Mouse (Mus musculus): ENCODE data around the gene Ntm. TPM values are rescaled to one million over a fixed set of nuclear protein-coding genes. Genes with fewer than 3 reads are reported as not detected.

The Ntm gene
- total and polyA plus RNA-seq, 3 experiments = not detected

DNA sequence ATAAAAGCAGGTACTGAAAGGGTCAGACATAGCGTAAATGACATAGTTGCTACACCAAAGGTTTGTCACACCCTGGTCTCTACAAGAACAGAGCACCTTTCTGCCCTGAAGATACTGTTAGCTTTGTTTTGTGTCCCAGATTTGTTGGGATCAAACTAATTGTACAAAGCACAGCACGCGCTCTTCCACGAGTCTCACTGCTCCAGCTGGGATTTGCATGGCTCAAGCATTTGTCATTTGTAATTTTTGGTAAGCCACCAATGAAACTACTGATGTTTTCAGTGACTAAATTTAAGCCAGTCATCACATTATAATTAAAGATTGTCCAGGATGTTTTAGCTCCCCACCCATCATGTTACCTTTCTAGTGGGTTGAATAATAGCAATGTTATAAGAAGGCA, 735.2 kb downstream of the Ntm start:
- TF ChIP-seq JUND (IDR thresholded peaks at IDR 0.05; ENCODE audit: low read depth, low read length) = no peak
- no peak overlapping the region for H3K4me3 ChIP-seq (ENCODE audit: control insufficient read depth in 1 of 2, insufficient read depth in 1 of 2, low read depth in 2 of 2, low read length in 2 of 2)
- H3K27ac ChIP-seq (ENCODE audit: control insufficient read depth, low read depth, low read length) = no peak overlapping the region

DNA sequence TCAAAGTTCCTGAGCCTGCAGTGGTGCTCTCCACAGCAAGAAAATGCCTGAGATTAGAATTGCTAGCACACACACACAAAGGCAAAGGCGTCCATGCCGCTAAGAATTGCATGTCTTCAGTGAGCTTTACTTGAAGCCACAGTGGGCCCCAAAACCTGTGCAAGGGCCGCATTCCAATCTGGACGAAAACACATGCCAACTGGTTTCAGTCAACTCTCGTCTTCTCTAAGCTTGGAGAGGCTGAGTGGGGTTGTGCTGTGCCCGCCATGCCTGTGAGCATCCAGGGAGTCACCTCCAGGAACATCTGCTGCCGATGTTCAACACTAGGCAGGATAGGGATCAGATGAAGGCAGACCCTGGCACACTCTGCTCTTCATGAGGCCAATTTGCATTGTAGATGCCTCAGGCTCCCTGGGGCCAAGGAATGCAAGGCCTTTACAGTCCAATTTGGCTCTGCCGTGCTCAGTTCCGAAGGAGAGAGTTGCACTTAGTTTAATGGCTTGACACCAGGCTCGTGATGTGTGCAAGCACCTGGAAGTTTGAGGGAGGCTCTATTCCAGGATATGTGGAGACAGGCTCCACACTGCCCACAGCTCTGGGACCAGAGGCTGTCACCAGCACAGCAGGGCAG, 739.9 kb downstream of the Ntm start:
- Histone ChIP-seq H3K4me3 (ENCODE audit: control insufficient read depth in 1 of 2, insufficient read depth in 1 of 2, low read depth in 2 of 2, low read length in 2 of 2) (no peak overlapping the region), H3K27ac (ENCODE audit: control insufficient read depth, low read depth, low read length) (no peak overlapping the region), H3K79me2 (ENCODE audit: control insufficient read depth, insufficient read depth, low read length, poor library complexity) (no peaks in the 10 kb centered on the region), H3K36me3 (ENCODE audit: control insufficient read depth in 1 of 2, insufficient read depth in 2 of 2, low read length in 2 of 2) (no peaks in the 10 kb centered on the region), H3K27me3 (ENCODE audit: control insufficient read depth in 1 of 2, insufficient read depth in 2 of 2, low read length in 2 of 2) (no peaks in the 10 kb centered on the region), H3K4me1 (ENCODE audit: control insufficient read depth in 1 of 2, insufficient read depth in 2 of 2, low read length in 2 of 2) (no peaks in the 10 kb centered on the region), H3K9me3 (replicated peaks; ENCODE audit: insufficient read depth, low read length) (no peaks in the 10 kb centered on the region), H3K9ac (ENCODE audit: control insufficient read depth, low read depth, low read length, poor library complexity, severe bottlenecking) (no peak overlapping the region)
- no peak for DNase-seq (ENCODE audit: low read depth, low spot score)
- no peak for TF ChIP-seq TCF12 (IDR thresholded peaks at IDR 0.05; ENCODE audit: low read depth, low read length)
- TF ChIP-seq MAFK (IDR thresholded peaks at IDR 0.05; ENCODE audit: borderline replicate concordance, low read depth, low read length) = no peak
- no peak for TF ChIP-seq ELF1 (IDR thresholded peaks at IDR 0.05; ENCODE audit: low read depth, low read length)
- no peak for TF ChIP-seq ZKSCAN1 (IDR thresholded peaks at IDR 0.05; ENCODE audit: low read depth, low read length)
- no peak for TF ChIP-seq CTCF (IDR thresholded peaks at IDR 0.05 in 2 of 3, conservative IDR thresholded peaks at IDR 0.05 in 1 of 3; ENCODE audit: control insufficient read depth in 1 of 3, insufficient read depth in 1 of 3, low read depth in 2 of 3, low read length in 3 of 3, poor library complexity in 1 of 3, severe bottlenecking in 1 of 3)
- TF ChIP-seq ETS1 (IDR thresholded peaks at IDR 0.05; ENCODE audit: low read depth, low read length) = no peak
- TF ChIP-seq MAZ (IDR thresholded peaks at IDR 0.05; ENCODE audit: low read depth, low read length) = no peak
- no peak for TF ChIP-seq USF1 (IDR thresholded peaks at IDR 0.05; ENCODE audit: low read depth, low read length)
- no peak for TF ChIP-seq USF2 (IDR thresholded peaks at IDR 0.05; ENCODE audit: borderline replicate concordance in 1 of 2, insufficient read depth in 1 of 2, low read depth in 1 of 2, low read length in 2 of 2)
- no peak for TF ChIP-seq KAT2A (conservative IDR thresholded peaks at IDR 0.05; ENCODE audit: low read depth, low read length)
- TF ChIP-seq TAL1 (IDR thresholded peaks at IDR 0.05; ENCODE audit: low read length) = no peak
- no peak for TF ChIP-seq EP300 (IDR thresholded peaks at IDR 0.05; ENCODE audit: low read depth in 1 of 2, low read length in 2 of 2)
- TF ChIP-seq TBP (IDR thresholded peaks at IDR 0.05; ENCODE audit: low read depth, low read length) = no peak
- TF ChIP-seq MYC (IDR thresholded peaks at IDR 0.05; ENCODE audit: low read depth, low read length) = no peak
- TF ChIP-seq CHD2 (IDR thresholded peaks at IDR 0.05; ENCODE audit: low read length) = no peak
- TF ChIP-seq NELFE (IDR thresholded peaks at IDR 0.05; ENCODE audit: low read depth, low read length) = no peak
- no peak for TF ChIP-seq JUND (IDR thresholded peaks at IDR 0.05; ENCODE audit: low read depth, low read length)
- no peak for TF ChIP-seq HCFC1 (IDR thresholded peaks at IDR 0.05; ENCODE audit: low read depth, low read length)
- no peak for TF ChIP-seq MYB (IDR thresholded peaks at IDR 0.05; ENCODE audit: low read depth, low read length)

More for the DNA sequence above, 735.2 kb downstream of the Ntm start:
- DNase-seq (ENCODE audit: low read depth, low spot score) = no peak
- H3K79me2 ChIP-seq (ENCODE audit: control insufficient read depth, insufficient read depth, low read length, poor library complexity) = no peaks in the 10 kb centered on the region
- no peak overlapping the region for H3K9ac ChIP-seq (ENCODE audit: control insufficient read depth, low read depth, low read length, poor library complexity, severe bottlenecking)
- no peaks in the 10 kb centered on the region for H3K4me1 ChIP-seq (ENCODE audit: control insufficient read depth in 1 of 2, insufficient read depth in 2 of 2, low read length in 2 of 2)
- no peaks in the 10 kb centered on the region for H3K27me3 ChIP-seq (ENCODE audit: control insufficient read depth in 1 of 2, insufficient read depth in 2 of 2, low read length in 2 of 2)
- H3K9me3 ChIP-seq (replicated peaks; ENCODE audit: insufficient read depth, low read length) = no peaks in the 10 kb centered on the region
- H3K36me3 ChIP-seq (ENCODE audit: control insufficient read depth in 1 of 2, insufficient read depth in 2 of 2, low read length in 2 of 2) = no peaks in the 10 kb centered on the region

Data from MEL (cell line).